Mouse (Mus musculus) hindbrain, embryonic 14.5 days (tissue): ENCODE measurements around the gene Clybl. TPM values are rescaled to one million over a fixed set of nuclear protein-coding genes. Genes with fewer than 3 reads are reported as not detected.

Source experiments
- ATAC-seq: fragments of 200-750 bp; cut with Nextera tagmentation; 2 replicates; pipeline ENCODE4 v1.8.0; 2017; ENCODE audit warnings: moderate number of reproducible peaks, mild to moderate bottlenecking, moderate TSS enrichment, moderate library complexity; ENCODE audit not compliant: low FRiP score
- DNase-seq: peaks from one replicate; pipeline ENCODE4 v3.0.0-alpha.2; 2015; ENCODE audit warnings: low spot score
- H3K27ac ChIP-seq: fragments of 300-500 bp; sonication (generic); 2 replicates; pipeline ENCODE4 v1.5.1; 2014; ENCODE audit warnings: mild to moderate bottlenecking, moderate library complexity
- H3K27me3 ChIP-seq: fragments of 300-500 bp; sonication (generic); 2 replicates; pipeline ENCODE4 v1.6.1; 2014; ENCODE audit warnings: mild to moderate bottlenecking, low read length, mixed read lengths; ENCODE audit not compliant: control insufficient read depth, insufficient read depth
- H3K36me3 ChIP-seq: fragments of 300-500 bp; sonication (generic); replicated peaks from 2 replicates; pipeline ENCODE4 v1.6.1; 2014; ENCODE audit not compliant: control insufficient read depth, insufficient read depth
- H3K4me1 ChIP-seq: fragments of 300-500 bp; sonication (generic); replicated peaks from 2 replicates; pipeline ENCODE4 v1.6.1; 2014; ENCODE audit warnings: antibody characterized with exemption, low read length, mixed read lengths; ENCODE audit not compliant: control insufficient read depth, insufficient read depth
- H3K4me2 ChIP-seq: fragments of 300-500 bp; sonication (generic); replicated peaks from 2 replicates; pipeline ENCODE4 v1.6.1; 2014; ENCODE audit warnings: mild to moderate bottlenecking, moderate library complexity
- H3K4me3 ChIP-seq: fragments of 300-500 bp; sonication (generic); replicated peaks from 2 replicates; pipeline ENCODE4 v1.5.1; 2014; ENCODE audit warnings: mild to moderate bottlenecking, low read length
- H3K9ac ChIP-seq: fragments of 300-500 bp; sonication (generic); 2 replicates; pipeline ENCODE4 v1.6.1; 2014
- H3K9me3 ChIP-seq: fragments of 300-500 bp; sonication (generic); 2 replicates; pipeline ENCODE4 v1.6.1; 2016; ENCODE audit warnings: low read length; ENCODE audit not compliant: control insufficient read depth
- WGBS: fragments of 180-500 bp; shearing (Covaris S2); extraction: QIAGEN DNeasy Blood & Tissue Kit; methylation state at CpG from one replicate; pipeline ENCODE4 v1.1.7; 2014; 5-methylcytosine and 5-hydroxymethylcytosine counted together
- polyA plus RNA-seq: library from polyadenylated mRNA; unstranded; fragments of >200 nt; fragmentation: Nextera tagmentation; extraction: Ambion mirVana; gene quantifications from 2 replicates; pipeline ENCODE4 v1.2.1, GENCODE M21; 2014

Gene Clybl
- polyA plus RNA-seq, 1 experiment from 2014 or later = 16.3 TPM

DNA sequence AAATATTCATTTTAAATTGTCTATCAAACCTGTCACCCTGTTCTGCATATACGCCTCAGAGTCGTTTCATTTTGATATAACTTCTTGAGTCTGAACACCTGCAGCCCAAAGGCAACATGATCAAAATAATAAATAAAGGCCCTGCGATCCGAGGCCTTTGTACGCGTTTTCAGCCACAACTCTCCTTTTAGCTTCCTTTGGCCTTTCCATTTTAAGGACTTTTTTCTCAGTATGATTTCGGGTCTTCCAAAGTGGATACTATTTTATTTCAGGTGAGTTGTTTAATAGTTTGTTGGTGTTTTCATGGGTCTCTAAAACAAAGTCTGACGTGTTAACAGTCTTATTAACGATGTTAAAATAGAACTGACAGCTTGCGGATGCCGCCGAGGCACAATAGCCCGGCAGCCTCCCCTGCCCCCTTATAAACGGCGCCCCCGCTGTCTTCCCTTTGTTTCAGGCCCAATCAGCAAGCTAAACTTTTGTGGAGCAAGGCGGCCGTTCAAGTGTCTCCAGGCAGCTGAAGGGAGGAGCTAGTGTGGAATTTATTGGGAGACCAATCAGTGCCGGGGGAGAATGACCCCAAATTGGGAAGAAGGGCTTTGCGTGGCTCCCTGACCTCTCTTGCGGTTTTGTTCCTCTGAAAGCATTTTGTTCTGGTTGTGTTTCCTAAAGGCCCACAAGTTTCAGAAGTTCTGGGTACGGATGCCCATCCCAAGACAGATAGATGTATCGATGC is 47.5 kb downstream of the Clybl start:
- H3K27ac ChIP-seq = peak overlapping the region; percentile 70
- no peaks in the 10 kb centered on the region for H3K36me3 ChIP-seq
- no peak overlapping the region for H3K9ac ChIP-seq
- peaks cover 9% of the 10 kb centered on the region; the same call in 1 of the 2 replicates for H3K4me1 ChIP-seq
- no peak overlapping the region for H3K4me3 ChIP-seq
- ATAC-seq = 0 out of 2 replicates have a peak, but pooled peaks have one; percentile 21
- H3K27me3 ChIP-seq = peaks cover 73% of the 10 kb centered on the region
- peak; percentile 58 for DNase-seq
- 5% methylated on average over 23 of the region's 23 CpGs for WGBS
- H3K4me2 ChIP-seq = peak overlapping the region; percentile 31
- H3K9me3 ChIP-seq = no peaks in the 10 kb centered on the region

DNA sequence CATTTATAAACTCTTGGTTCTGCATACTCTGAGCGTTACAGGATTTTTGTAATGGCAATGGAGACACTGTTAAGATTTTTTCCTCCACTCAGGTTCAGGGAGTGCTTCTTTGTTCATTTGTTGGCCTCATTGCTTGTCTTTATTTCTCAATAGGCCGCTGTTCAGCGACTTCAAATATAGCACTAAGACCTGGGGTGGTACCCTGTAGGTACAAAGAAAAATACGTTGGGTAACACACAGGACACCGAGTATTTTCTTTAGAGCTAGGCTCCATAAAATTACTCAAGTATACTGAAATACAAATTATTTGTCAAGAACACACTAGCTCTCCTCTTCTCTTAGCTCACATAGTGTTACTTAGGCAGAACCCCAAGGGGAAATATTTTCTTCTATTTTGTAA is 48.5 kb downstream of the Clybl start:
- Histone ChIP-seq H3K4me1 (peaks cover 9% of the 10 kb centered on the region; the same call in 1 of the 2 replicates), H3K9me3 (no peaks in the 10 kb centered on the region), H3K4me3 (no peak overlapping the region), H3K27ac (peak overlapping the region; percentile 20; the same call in 1 of the 2 replicates), H3K27me3 (peaks cover 63% of the 10 kb centered on the region), H3K9ac (no peak overlapping the region), H3K36me3 (no peaks in the 10 kb centered on the region), H3K4me2 (no peak overlapping the region)
- no peak for ATAC-seq
- WGBS = 50% methylated on average over 5 of the region's 5 CpGs
- no peak for DNase-seq

DNA sequence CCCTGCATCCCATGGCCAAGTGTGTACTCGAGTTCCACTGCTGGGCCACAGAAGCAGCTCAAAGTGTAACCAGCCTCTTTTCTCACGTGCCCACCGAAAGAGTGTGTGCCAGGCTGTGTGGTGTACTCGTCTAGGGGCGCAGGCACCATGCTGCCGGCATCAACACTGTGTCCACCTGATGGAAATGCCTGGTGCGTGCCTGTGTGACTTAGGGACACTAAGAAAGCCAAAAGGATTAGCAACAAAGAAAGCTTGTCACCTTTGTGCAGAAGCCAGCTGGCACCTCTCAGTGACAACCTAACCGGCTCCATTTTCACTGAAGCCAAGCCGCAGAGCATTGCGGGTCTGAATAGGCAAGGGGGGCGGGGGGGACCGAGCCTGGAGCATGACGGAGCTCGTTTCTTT is 49.1 kb downstream of the Clybl start:
- peak overlapping the region; percentile 15 for H3K4me2 ChIP-seq
- no peak overlapping the region for H3K4me3 ChIP-seq
- no peaks in the 10 kb centered on the region for H3K9me3 ChIP-seq
- 17% methylated on average over 14 of the region's 14 CpGs for WGBS
- H3K4me1 ChIP-seq = peaks cover 9% of the 10 kb centered on the region; the same call in 1 of the 2 replicates
- H3K9ac ChIP-seq = no peak overlapping the region
- H3K27ac ChIP-seq = 0 out of 2 replicates have a peak overlapping the region, but pooled peaks have one; percentile 20
- peaks cover 57% of the 10 kb centered on the region for H3K27me3 ChIP-seq
- ATAC-seq = peak; percentile 61; the same call in 1 of the 2 replicates
- H3K36me3 ChIP-seq = no peaks in the 10 kb centered on the region
- peak; percentile 44 for DNase-seq

DNA sequence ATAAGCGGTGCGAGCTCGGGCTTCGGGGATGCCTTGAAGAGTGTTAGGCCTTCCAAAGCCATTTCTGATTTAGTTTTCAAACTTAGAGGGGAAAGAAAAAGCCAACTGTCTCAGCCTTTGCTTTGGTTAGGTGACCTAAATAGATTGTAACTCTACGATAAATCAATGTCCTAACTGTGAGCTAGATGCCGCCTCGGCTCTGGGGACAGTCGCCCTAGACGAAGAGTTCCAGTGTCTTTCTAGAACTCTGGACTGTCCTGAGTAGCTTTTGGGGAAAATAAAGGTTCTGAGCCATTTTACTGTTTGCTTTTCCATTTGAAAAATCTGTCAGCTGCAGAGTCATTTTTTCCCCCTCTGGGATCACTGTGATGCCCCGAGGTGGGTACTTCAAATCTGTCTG is 49.6 kb downstream of the Clybl start:
- 0 out of 2 replicates have a peak overlapping the region, but pooled peaks have one; percentile 3 for H3K27ac ChIP-seq
- ATAC-seq (no peak), DNase-seq (no peak)
- H3K36me3 ChIP-seq = no peaks in the 10 kb centered on the region
- 35% methylated on average over 10 of the region's 10 CpGs for WGBS
- H3K4me1 ChIP-seq = peaks cover 9% of the 10 kb centered on the region; the same call in 1 of the 2 replicates
- H3K4me2 ChIP-seq = peak overlapping the region; percentile 15
- H3K27me3 ChIP-seq = peaks cover 53% of the 10 kb centered on the region
- no peaks in the 10 kb centered on the region for H3K9me3 ChIP-seq
- no peak overlapping the region for H3K9ac ChIP-seq
- H3K4me3 ChIP-seq = no peak overlapping the region

DNA sequence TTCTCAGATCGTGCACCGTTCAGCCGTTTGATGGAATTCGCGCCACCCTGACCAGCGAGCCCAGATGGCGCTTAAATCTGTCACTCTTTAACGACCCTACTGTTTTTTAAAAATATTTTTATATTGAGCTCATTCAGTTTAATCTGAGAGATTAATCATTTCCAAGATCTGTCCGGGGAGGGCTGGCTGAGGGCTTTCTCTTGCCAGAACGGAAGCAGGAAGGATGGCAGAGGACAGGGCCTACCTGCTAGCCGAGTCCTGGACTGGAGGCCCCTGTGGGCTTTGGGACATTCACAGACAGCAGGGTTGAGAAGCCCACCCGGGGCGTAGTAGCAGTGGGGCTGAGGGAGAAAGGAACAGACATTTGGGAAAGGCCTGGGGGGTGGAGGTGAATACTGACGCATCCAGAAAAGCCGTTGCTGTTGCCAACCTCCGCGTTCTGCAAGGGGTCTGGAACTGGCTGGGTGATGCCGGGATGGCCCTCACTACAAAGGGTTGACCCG is 51.8 kb downstream of the Clybl start:
- Histone ChIP-seq H3K4me1 (no peaks in the 10 kb centered on the region; the same call in 1 of the 2 replicates), H3K36me3 (no peaks in the 10 kb centered on the region), H3K27me3 (peaks cover 33% of the 10 kb centered on the region), H3K9ac (no peak overlapping the region), H3K27ac (no peak overlapping the region), H3K9me3 (no peaks in the 10 kb centered on the region), H3K4me2 (no peak overlapping the region), H3K4me3 (no peak overlapping the region)
- ATAC-seq (no peak), DNase-seq (no peak)
- WGBS = 73% methylated on average over 19 of the region's 19 CpGs

DNA sequence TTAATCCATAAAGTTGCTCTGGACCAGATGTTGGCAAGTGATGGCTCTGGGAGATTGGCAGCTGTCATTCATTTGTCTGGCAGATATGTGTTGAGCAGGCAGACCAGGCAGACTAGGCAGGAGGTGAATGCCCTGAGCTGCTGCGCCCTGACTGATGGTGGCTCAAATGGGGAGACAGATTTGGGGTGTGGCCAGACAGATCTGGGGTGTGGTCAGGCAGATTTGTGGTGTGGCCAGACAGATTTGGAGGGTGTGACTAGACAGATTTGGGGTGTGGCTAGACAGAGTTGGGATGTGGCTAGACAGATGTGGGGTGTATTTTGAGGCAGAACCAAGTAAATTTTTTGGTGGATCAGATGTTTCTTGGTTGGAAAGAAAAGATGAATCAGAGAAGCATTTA is 62.4 kb downstream of the Clybl start:
- WGBS = 84% methylated on average over 1 of the region's 1 CpGs
- no peak for ATAC-seq

DNA sequence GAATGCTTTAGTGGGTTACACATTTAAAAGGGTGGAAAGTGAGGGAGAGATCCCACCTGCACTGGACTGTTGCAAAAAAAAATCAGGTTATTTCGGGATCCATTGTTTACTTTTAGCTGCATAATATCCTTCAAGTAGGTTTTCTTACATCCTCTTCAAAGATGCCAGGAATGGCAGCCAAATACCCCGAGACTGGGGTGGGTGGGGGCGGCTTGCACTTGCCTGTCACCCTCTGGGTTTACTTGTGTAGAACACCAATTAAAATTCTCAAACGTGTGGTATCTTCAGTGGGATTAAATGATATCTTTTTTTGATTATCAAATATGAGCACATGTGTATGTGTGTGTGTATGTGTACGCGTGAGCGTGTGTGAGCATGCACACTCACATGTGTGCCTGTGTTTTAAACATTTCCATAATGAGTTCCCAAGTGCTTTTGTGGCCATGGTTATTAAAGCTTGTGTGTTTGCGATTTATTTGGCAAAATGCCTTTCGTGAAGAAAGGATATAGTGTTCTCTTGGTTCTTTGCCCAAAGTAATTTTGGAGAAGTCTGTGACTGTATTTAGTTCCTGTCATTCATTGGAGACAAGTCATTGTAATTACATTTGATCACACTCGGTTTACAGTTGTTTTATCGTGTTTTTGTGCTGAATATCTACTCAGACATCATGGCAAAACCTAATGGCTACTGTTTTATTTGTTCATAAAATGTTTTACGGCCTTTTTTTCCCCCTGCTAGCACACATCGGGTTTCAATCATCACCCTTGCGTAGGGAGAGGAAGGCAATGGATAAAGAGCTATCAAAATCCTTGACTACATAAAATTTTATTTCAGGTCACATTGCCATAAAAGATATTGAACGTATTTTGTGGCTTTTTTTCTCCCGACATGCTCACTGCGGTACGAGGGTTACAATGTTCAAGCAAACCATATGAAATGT is 65.7 kb downstream of the Clybl start:
- no peak for DNase-seq
- H3K4me1 ChIP-seq = no peaks in the 10 kb centered on the region
- WGBS = 77% methylated on average over 18 of the region's 18 CpGs
- no peak overlapping the region for H3K4me2 ChIP-seq
- no peak overlapping the region for H3K9ac ChIP-seq
- H3K27ac ChIP-seq = no peak overlapping the region
- no peak overlapping the region for H3K4me3 ChIP-seq
- no peaks in the 10 kb centered on the region for H3K36me3 ChIP-seq
- no peaks in the 10 kb centered on the region for H3K27me3 ChIP-seq
- no peaks in the 10 kb centered on the region for H3K9me3 ChIP-seq
- ATAC-seq = no peak; the same call in 1 of the 2 replicates

More for the DNA sequence above, 62.4 kb downstream of the Clybl start:
- Histone ChIP-seq H3K9me3 (no peaks in the 10 kb centered on the region), H3K27me3 (no peaks in the 10 kb centered on the region), H3K36me3 (no peaks in the 10 kb centered on the region), H3K4me3 (no peak overlapping the region), H3K27ac (no peak overlapping the region), H3K4me2 (no peak overlapping the region), H3K9ac (no peak overlapping the region), H3K4me1 (no peaks in the 10 kb centered on the region)
- DNase-seq = no peak

DNA sequence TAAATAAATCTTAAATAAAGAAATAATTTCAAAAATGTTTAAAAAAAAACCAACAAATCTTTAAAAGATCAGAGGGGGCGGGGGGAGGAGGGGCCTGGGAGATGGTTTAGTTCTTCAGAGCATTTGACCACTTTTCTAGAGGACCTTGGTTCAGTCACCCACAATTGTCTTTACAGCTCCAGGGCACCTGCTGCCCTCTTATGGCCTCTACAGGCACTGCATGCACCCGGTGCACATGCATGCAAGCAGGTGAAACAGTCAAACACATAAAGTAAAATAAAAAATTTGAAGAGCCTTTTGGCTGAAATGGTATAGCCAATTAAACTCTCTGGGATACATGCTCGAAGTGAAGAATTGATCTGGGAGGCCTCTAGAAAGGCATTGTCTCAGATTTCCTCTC is 67.6 kb downstream of the Clybl start:
- Histone ChIP-seq H3K36me3 (no peaks in the 10 kb centered on the region), H3K4me2 (no peak overlapping the region), H3K4me3 (no peak overlapping the region), H3K4me1 (no peaks in the 10 kb centered on the region), H3K9ac (no peak overlapping the region), H3K9me3 (no peaks in the 10 kb centered on the region), H3K27me3 (0 out of 2 replicates have a peak, but pooled peaks cover 7% of the 10 kb centered on the region), H3K27ac (no peak overlapping the region)
- 91% methylated on average over 3 of the region's 3 CpGs for WGBS
- no peak for ATAC-seq
- DNase-seq = no peak

DNA sequence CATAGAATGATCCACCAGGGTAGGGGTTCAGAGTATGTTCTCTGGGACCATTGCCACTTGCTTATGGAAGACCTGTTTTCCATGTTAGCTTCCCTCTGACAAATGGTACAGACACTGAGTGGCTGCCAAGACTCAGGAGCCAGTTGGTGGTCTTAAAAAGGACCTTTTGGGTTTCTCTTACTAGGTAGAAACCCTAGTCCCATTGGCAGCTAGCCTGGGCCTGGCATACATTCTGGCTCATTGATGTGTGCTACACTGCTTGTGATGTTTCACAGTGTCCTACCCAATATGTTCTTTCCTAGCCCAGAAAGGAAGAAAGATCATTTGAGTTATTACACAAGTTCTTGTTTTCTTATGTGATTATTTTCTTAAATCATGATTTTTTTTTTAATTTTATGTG is 69.8 kb downstream of the Clybl start:
- Histone ChIP-seq H3K4me2 (no peak overlapping the region), H3K4me1 (peaks cover 11% of the 10 kb centered on the region), H3K27ac (no peak overlapping the region), H3K4me3 (no peak overlapping the region), H3K9ac (no peak overlapping the region), H3K27me3 (peaks cover 20% of the 10 kb centered on the region), H3K36me3 (no peaks in the 10 kb centered on the region), H3K9me3 (no peaks in the 10 kb centered on the region)
- no peak for ATAC-seq
- no peak for DNase-seq
